Mouse (Mus musculus) stomach, postnatal 0 days (tissue): ENCODE measurements at regions not wholly inside any gene's neighbourhood (a gene's known extent, or its start where the extent isn't known, plus 50 kb on each side); places are given as distances from the start of the nearest gene placed in this dataset.

ENCODE experiments used
- CTCF ChIP-seq: IDR thresholded peaks from 2 replicates; pipeline ENCODE4 v1.5.1; 2016; ENCODE audit warnings: antibody characterized with exemption, low read depth, mild to moderate bottlenecking, moderate library complexity
- EP300 ChIP-seq: optimal IDR thresholded peaks from 2 replicates; pipeline ENCODE3; 2016; ENCODE audit warnings: antibody characterized with exemption

DNA sequence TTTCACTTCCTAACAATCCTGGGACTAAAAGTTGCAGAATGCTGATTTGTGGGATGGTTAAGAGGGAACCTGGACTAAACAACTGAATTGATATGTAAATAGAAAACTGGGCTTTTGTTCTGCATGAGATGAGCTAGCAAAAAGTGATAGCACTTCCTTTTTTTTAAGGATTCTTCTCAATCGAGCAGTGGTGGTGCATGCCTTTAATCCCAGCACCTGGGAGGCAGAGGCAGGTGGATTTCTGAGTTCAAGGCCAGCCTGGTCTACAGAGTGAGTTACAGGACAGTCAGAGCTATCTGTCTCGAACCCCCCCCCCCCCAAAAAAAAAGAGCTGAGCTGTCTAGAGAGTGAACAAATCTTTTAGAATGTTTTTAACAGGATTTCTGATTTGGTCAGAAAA is 69.2 kb upstream of the Serbp1 start:
- TF ChIP-seq CTCF (no peak), EP300 (no peak)
